Mouse (Mus musculus): ENCODE data around the gene Bclaf1. TPM values are rescaled to one million over a fixed set of nuclear protein-coding genes. Genes with fewer than 3 reads are reported as not detected.

Bclaf1 gene
- total RNA-seq, 2 experiments from 2014 or later, result 110 to 113 TPM

DNA sequence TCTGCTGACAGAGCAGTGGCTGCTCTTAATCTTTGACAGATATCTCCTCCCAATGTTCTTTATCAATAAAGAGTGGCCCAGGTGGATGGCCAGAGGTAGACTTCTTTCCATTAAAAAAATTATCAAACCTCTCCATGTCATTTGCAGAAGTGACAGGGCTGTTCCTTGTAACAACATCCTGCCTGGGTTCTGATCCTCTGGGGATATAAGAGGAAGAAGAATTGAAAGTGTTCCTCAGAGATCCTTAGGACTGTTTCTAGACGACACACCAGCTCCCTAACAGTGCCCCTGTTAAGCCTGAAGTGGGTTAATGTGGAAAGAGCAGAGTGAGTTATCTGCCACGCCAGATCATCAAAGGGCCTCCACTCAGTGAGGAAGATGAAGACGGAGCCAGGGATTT lies 78.3 kb downstream of the Bclaf1 start:
- DNase-seq (ENCODE audit: low spot score in 2 of 2), result no peak
- intact Hi-C loops (cut with DNase I), result no loop called here

Small RNA genes lying within 50 kb of the gene (microRNA-seq; reads per million reads assigned to microRNA genes)
- gene Mir6413, result 0 reads per million in 2 experiments

Other genes with a start within 250 kb of the Bclaf1 start
- 100 to 1,000 TPM in 1 of 2 experiments, 10 to 100 TPM in 1; 97.9 to 111 TPM for gene Map7, start 164.0 kb upstream of the Bclaf1 start, total RNA-seq (2021)
- gene Mtfr2, start 35.3 kb downstream of the Bclaf1 start, total RNA-seq (2021), result under 1 TPM; 0.50 to 0.55 TPM